Mouse (Mus musculus) layer of hippocampus, adult 11-12 months (tissue): ENCODE results near the gene Smarcd3.

Experiments
- DNase-seq: peaks from one replicate; pipeline ENCODE4 v3.0.0; 2022; ENCODE audit warnings: low spot score

Smarcd3 gene

DNA sequence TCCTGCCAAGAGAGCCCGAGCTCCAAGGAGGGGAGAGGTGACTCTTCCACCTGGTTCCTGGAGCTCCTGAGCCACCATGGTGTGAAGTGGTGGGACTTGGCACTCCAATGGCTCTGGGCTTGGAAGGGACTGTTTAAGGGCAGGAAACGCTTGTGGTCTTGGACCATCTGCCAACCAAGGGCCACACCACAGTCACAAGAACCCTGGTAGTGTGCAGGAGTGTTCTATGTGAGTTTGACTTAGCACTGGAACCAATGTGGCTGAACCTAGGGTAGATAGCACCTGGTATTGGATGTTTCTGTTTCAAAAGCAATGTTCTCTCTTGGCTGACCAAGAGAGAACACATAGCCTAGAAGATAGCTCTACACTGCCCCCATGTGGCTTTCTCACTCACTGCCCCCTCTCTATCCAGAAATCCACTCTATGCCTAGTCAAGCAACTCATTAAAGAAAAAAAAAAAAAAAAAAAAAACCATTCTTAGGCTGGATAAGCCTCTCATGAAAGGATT, 26.9 kb downstream of the Smarcd3 start:
- peak; percentile 89 for DNase-seq

DNA sequence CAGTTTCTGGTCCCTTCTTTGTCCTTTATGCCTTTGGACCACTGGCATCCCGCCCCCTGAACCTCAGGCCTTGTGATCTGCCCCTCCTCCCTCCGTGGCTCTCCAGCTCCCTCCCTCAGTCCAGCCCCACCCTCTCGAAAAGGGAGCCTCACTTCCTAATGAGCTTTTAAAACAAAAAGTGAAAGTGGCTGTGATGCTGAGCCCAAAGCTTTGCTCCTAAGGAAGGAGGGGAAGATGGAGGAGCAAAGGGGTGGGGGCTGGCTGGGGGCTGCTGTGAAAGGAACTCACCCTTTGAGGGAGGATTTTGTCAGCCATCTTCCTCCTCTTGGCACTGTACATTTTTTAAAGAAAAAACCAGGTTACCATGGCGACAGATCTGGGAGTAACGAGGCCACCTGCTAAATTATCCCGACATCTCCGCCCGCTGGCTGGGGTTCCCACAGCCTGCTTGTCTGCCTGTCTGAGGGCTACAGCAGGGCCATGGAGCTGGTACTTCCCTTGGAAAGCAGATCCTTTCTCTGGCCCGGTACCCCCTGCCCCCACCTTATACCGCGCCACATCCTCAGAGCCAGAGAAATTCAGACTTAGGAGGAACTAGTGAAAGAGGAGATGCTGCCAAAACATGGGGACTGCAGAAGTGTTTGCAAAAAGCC, 27.6 kb downstream of the Smarcd3 start:
- DNase-seq, result peak; percentile 79

DNA sequence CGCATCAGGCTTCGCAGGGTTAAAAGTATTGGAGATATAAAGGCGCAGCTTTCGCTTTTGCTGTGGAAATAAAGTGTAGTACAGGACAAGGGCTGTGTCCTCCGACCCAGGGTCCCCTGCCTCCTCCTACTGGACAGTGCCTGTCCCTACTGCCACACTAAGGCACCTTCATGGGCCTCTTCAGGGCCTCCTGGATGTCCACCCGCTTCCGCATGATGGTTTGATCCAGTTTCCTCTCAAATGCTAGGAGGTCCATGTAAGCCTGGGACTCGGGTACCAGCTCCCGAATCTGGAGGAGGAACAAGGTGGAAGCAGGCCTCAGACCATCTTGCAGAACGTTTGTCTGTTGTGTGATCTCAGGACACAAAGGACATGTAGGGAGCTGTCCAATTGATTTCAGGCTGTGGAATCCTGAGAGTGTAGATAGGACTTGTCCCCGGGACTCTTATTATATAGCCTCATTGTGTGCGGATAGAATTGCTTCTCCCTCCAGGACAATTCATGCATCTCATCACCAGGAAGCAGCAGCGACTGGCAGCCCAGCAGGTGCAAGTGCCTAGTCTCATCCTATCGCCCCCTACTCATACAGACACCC, 28.3 kb downstream of the Smarcd3 start:
- DNase-seq, result no peak

DNA sequence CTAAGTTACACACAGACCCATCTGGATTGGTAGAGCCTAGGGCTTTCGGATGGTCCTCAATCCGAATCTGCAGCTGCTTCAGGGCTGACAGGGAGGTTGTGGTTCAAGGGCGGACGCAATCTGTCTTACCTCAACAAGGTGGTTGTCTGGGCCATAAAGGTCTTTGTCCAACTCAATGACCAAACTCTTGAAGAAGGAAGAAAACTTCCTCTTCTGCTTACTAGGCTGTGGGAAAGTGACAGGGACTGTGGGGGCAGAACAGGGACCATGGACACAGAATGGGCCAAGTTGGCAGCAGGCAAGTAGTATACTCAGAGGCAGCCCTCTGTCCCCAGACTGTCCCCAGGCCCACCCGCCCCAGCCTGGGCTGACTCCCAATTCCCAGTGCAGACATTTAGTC, 28.9 kb downstream of the Smarcd3 start:
- DNase-seq, result no peak

DNA sequence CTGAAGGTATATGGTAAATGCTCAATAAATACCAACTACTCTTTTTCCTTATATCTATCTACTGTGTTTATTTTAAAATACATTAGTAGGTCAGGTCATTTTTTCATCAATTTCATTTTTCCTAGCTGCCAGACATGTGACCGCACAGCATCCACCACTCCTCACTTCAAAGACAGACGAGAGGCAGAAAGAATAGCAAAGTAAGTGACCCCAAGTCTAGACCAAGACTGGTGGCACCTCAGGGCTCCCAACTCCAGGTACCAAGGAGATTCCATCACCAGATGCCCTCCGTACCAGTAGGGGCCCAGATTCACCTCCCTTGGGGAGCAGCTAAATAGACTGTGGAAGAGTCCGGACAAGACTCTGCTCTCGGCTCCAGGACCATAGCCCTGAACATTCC, 29.9 kb downstream of the Smarcd3 start:
- no peak for DNase-seq

DNA sequence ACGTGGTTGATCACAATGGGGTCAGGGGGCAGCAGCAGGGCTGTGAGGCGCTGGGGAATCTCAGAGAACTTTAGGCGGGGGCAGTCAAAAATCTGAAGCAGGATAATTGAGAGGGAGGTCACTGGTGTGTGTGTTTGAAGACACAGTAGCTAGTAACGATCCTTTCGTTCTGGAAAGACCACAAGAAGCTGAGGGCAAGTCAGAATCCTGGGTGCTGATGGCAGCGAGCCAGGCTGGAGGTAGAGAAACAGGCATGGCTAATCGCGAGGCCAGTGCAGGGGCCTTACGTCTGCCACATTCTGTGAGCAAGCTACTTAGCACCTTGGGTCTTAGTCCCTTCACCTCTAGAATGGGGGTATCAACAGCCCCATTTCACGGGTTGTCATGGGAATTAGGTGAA, 30.3 kb downstream of the Smarcd3 start:
- DNase-seq, result no peak

DNA sequence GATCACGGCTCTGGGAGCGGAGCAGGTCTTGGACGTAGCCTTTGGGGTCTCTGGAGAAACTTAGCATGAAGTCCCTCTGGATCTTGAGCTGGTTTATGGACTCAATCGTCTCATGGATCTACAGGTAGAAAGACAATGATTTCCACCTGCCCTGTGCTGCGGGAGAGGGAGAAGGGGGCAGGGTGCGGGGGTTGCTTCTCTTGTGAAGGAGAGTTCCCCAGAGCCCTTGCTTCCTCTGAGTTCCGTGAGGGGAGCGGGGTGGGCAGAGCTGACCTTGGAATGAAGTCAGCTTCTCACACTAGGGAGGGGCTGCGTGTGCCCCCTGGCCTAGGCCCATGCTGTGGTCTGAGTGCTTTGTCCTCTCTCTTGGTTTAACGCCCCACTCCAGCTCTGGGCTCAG, 31.0 kb downstream of the Smarcd3 start:
- DNase-seq, result no peak

DNA sequence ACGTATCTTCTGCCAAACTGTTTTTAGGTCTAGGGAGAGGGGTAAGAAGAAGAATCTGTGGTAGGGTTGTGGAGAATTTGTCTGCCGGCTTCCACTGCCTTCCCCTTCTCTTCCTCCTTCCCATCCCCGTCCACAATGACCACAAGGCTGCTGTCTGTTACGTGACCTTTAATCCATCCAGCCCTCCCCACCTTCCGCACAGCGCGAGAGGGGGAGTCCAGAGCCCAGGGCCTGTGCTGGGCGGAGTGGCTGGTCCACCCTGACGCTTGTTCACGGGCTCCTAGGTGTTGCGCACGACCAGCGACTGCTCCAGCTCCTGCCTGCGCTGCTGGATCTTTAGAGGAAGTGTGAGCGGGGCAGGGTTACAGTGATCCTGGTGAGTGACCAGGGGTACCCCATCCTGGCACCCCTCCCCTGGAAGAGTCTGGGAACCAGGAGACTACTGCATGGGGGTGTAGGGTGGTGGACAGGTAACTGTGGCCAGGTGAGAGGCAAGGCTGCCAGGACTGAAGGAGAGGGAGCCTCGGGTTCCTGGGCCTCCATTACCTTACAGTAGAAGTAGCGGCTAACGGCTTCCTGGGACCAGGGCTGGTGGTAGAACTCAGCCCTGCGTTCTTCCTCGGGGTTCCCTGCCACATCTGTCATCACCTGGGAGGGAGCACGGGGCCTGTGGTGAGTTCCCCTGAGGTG, 31.6 kb downstream of the Smarcd3 start:
- DNase-seq, result no peak

DNA sequence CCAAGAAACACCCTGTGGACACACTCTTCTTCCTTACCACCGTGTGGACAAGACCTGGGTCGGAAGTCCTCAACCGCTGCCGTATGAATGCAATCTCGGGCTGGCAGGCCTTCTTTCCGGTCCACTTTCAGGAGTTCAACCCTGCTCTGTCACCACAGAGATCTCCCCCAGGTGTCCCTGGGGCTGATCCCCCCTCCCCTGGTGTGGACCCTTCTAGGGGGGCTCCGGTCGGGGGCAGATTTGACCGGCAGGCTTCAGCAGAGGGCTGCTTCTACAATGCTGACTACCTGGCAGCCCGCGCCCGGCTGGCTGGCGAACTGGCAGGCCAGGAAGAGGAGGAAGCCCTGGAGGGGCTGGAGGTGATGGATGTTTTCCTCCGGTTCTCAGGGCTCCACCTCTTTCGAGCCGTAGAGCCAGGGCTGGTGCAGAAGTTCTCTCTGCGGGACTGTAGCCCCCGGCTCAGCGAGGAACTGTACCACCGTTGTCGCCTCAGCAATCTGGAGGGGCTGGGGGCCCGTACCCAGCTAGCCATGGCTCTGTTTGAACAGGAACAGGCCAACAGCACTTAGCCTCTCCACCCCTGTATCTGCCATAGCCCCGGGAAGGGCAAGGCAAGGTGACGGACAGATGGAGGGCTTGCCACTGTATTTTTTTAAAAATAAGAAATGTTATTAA, 32.3 kb downstream of the Smarcd3 start:
- no peak for DNase-seq

DNA sequence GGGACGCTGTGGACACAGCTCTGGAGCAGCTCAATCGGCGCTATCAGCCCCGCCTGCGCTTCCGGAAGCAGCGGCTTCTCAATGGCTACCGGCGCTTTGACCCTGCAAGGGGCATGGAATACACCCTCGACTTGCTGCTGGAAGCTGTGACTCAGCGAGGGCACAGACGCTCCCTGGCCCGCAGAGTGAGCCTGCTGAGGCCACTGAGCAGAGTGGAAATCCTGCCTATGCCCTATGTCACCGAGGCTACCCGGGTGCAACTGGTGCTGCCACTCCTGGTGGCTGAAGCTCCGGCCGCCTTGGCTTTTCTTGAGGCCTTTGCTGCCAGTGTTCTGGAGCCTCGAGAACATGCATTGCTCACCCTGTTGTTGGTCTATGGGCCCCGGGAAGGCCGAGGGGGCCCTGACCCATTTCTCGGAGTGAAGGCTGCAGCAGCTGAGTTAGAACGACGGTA, 32.9 kb downstream of the Smarcd3 start:
- no peak for DNase-seq

DNA sequence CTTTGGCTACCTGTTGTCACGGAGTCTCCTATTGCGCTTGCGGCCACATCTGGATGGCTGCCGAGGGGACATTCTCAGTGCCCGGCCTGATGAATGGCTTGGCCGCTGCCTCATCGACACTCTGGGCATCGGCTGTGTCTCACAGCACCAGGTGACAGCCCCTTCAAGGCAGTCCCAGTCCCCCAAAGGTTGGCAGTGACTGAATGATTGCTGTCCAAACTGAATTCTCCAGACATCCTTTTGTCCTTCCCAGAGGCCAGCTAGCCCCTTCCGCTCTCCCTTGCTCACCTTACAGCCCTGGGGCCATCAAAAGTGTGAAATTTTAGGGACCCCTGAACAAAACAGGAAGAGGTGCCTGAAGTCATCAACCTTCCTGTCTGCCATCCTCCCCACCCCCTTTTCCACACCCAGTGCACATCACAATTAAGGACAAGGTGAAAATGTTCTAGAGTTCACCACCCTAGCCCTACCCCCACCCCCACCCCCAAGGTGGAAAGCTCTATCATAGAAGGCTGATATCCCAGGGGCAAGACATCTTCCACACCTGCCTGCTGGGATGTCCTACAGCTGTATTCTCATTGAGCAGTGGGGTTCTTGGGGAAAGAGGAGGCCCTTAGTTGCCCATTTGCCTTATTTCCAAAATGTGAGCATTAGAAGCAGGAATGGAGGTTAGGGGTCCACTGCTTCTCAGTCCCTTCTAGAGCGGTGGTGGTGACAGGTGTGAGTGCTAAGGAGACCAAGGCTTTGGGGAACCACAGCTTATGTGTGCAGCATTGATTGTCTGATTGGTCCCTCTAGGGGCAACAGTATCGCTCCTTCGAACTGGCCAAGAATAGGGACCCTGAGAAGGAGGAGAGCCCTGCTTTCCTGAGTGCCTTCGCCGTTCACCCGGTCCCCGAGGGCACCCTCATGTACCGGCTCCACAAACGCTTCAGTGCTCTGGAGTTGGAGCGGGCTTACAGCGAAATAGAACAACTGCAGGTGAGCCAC, 34.4 kb downstream of the Smarcd3 start:
- DNase-seq, result no peak

DNA sequence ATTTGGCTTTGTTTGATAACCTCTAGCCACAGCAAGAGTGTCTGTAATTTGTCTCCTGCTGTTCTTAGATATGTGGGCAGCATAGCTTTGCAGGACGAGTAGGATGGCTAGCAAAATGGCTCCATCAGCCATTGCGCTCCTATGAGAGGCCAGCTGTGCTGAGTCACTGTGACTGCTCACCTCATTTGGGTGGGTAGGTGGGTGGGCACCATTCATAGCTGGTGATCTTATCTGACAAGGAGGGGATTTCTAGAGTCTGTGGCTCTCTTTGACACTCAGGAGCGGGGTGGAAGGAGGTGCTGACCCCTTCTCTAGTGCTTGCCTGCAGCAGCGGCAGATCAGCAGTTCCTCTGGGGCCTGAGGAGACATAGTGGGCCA, 37.0 kb downstream of the Smarcd3 start:
- peak; percentile 49 for DNase-seq

DNA sequence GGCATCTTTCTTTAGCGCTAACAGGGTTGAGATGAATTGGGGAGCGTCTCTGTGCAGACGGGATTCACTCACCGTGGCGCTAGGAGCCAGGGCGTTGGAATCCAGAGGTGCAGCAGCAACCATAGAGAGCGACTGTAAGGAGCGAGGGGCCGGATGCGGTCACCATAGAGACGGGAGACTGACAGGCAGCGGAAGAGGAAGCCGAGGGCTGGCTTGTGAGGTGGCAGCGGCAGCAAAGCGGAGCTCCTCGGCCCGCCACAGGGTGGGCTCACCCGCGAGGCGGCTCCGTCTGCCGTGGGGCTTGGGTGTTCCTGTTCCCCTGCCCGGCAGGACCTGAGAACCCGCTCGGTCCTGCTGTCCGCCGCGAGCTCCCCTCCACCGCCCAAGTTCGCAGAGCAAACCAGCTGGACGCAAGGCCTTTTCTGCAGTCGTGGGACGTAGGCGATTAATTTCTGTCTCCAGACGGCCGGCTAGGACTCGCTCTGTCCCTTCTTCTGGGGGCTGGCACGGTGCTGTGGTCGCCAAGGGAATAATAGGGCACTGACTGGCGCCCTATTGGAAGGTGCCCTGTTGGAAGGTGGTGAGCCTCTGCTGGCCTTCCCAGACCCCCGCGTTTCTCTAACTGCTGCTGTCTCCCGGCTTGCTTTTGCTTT, 37.5 kb downstream of the Smarcd3 start, which contains the start of gene Chpf2:
TSS of gene Chpf2 (plus strand) at position 195 of the 653 bp plus-strand sequence.
- peak; percentile 84 for DNase-seq

DNA sequence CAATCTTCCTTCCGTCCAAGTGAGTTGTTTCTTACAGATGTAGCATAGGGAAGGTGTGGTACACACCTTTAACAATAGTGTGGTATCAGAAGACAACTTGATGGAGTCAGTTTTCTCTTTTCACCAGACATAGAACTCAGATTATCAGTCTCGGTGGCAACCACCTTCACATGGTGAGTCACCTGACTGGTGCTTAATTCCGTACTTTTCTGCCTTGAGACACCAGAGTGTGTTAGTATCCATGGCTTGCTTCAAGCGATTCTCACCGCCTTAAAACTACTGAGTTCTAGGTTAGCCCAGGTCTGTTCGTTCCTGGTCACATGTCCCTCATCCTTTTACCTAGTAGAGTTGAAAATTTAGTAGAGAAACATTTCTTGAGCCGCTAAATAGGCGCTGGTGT, 38.1 kb downstream of the Smarcd3 start:
- DNase-seq, result no peak

DNA sequence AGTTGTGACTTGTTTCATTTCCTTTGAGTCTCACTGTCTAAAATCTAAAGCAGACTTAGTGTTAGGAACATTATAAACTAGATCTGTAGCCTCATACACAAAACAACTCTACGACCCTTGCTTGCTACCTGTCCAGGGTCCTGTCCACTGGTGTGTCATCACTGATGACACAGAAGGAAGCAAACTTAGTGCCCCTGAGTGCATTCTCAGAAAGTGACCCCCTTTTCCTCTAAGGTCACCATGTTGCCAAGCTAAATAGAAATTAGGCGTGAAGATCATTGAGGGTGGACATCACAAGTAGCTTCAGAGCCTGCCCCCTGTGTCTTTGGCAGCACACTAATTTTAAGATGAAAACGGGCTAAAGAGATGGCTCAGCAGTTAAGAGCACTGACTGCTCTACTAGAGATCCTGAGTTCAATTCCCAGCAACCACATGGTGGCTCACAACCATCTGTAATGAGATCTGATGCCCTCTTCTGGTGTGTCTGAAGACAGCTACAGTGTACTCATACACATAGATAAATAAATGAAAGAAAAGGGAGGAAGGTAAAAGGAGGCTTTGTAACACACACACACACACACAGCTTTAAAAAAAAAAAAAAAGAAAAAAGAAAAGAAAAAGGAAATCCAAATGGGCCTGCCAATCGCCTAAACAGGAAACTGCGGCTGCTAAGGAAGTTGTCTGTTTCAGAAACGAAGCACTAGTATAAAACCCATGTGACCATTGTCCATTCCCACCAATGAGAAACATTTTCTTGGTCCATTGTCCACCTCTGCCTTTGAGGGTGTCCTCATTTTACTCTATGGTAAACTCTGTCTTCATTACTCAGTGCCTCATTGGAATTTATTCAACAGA, 45.9 kb downstream of the Smarcd3 start:
- DNase-seq, result no peak

DNA sequence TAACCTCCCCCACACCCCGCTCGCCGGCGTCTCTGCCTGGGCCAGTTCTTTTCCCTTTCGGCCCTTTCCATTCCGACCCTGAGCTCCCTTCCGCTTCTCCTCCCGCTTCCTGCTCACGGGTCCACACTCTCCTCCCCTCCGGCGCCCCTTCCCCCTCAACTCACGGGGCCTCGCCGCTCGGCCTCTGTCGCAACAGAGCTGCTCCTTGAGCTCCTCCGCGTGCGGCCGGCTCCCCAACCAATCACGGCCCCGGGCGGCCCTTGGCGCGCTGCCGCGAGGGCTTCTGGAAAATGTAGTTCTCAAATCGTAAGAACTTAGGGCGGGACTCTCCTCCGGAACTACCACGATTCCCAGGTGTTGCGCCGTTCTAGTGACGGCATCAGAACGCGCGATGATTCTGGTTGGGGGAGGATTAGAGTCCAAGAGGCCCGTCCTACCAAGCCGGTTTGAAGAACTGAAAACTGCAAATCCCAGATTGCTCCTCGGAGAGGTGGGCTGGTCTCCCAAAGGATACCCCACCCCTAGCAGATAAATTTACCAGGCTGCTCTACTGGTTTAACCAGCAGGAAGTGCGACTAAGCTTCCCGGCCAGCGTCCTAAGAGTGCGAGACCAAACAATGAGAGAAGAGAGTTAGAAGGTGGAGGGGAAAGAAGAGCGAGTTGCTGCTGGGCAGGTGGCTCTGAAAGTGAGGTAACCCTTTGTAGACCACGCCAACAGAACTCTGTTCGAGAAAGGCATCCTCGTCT, 46.9 kb downstream of the Smarcd3 start, which contains the start of gene Abcf2:
TSS of gene Abcf2 (minus strand) at position 285 of the 747 bp plus-strand sequence.
- DNase-seq, result peak; percentile 100

DNA sequence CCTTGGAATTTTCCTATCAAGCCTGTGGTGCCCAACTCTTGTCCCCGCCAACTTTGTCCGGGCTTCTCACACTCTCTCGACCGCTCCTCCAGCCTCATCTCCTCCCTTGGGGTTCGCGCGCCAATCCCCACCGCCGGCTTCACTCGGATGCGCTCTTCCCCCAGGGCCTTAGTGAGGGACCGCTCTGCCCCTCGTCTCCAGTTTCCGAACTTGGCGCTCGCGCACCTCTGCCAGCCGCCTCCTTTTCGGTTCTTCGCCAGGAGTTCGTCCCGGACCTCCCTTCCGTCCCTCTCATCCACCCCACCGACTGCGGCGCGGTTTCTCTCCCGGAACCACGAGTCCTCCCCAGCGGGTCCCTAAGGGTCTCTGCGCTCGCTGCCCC, 47.4 kb downstream of the Smarcd3 start:
- no peak for DNase-seq

DNA sequence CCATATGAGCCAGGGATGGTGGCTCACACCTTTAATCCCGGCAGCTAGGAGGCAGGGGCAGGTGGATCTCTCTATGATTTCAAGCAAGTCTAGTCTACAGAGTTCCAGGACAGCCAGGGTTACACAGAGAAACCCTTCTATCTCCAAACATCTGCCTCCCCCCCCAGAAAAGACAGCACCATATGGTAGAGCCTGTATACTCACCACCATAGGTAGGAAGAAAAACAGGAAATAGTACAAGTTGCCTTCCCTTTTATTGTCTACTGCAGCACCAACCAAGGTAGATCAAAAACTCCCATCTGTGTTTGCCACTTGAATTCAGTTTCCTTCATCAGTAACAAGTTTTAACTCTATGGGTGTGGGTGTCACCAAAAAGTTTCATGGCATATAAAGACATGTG, 48.3 kb downstream of the Smarcd3 start:
- DNase-seq, result no peak

DNA sequence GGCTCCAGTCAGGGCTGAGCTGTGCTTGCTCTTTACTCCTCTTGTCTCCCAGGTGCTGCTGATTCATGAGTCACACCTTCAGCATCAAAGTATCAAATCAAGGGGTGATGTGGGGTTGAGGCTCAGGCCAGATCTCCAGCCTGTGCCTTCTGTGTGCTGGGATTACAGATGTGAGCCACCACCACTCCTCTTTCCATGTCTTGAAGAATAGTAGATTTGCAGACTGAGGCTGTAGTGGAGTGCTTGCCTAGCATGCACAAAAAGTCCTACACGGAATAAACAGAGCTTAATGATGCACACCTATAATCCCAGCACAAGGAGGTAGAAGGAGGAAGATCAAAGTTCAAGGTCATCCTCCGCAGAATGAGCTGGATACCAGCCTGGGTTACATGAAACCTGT, 67.5 kb downstream of the Smarcd3 start, which contains the start of gene 4931409K22Rik:
TSS of gene 4931409K22Rik (minus strand) at position 101 of the 400 bp plus-strand sequence.
- DNase-seq, result no peak
